Mouse (Mus musculus) lung, embryonic 15.5 days (tissue): Measurements from ENCODE around the gene Acat3. TPM values are rescaled to one million over a fixed set of nuclear protein-coding genes. Genes with fewer than 3 reads are reported as not detected.
"Not testable (repeated sequence)": the region's sequence is repeated elsewhere in the genome, so short reads cannot be mapped to it uniquely, and the experiment has no call there.

Experiments
- ATAC-seq: fragments of 200-750 bp; cut with Nextera tagmentation; 2 replicates; pipeline ENCODE4 v1.8.0; 2017; ENCODE audit warnings: moderate number of reproducible peaks, borderline replicate concordance; ENCODE audit not compliant: low FRiP score, low TSS enrichment; ENCODE audit errors: extremely low read depth
- H3K27ac ChIP-seq: fragments of 300-500 bp; sonication (generic); 2 replicates; pipeline ENCODE4 v1.5.1; 2015; ENCODE audit warnings: moderate library complexity, mild to moderate bottlenecking, inconsistent platforms
- H3K27me3 ChIP-seq: fragments of 300-500 bp; sonication (generic); 2 replicates; pipeline ENCODE4 v1.6.1; 2015; ENCODE audit warnings: inconsistent platforms
- H3K36me3 ChIP-seq: fragments of 300-500 bp; sonication (generic); 2 replicates; pipeline ENCODE4 v1.6.1; 2015; ENCODE audit warnings: inconsistent platforms
- H3K4me1 ChIP-seq: fragments of 300-500 bp; sonication (generic); 2 replicates; pipeline ENCODE4 v1.6.1; 2015; ENCODE audit warnings: inconsistent platforms
- H3K4me2 ChIP-seq: fragments of 300-500 bp; sonication (generic); 2 replicates; pipeline ENCODE4 v1.6.1; 2015; ENCODE audit warnings: inconsistent platforms, mild to moderate bottlenecking, moderate library complexity
- H3K4me3 ChIP-seq: fragments of 300-500 bp; sonication (generic); 2 replicates; pipeline ENCODE4 v1.5.1; 2015; ENCODE audit warnings: mild to moderate bottlenecking, inconsistent platforms
- H3K9ac ChIP-seq: fragments of 300-500 bp; sonication (generic); 2 replicates; pipeline ENCODE4 v1.6.1; 2015; ENCODE audit warnings: inconsistent platforms
- H3K9me3 ChIP-seq: fragments of 300-500 bp; sonication (generic); 2 replicates; pipeline ENCODE4 v1.6.1; 2016; ENCODE audit warnings: inconsistent platforms
- WGBS: fragments of 180-500 bp; shearing (Covaris S2); methylation state at CpG from one replicate; pipeline ENCODE4 v1.1.7; 2015; 5-methylcytosine and 5-hydroxymethylcytosine counted together
- polyA plus RNA-seq: library from polyadenylated mRNA; unstranded; fragments of >200 nt; fragmentation: Nextera tagmentation; extraction: Ambion mirVana; gene quantifications from 2 replicates; pipeline ENCODE4 v1.2.1, GENCODE M21; 2015

Gene Acat3
- polyA plus RNA-seq, 1 experiment from 2014 or later: 0.60 TPM

DNA sequence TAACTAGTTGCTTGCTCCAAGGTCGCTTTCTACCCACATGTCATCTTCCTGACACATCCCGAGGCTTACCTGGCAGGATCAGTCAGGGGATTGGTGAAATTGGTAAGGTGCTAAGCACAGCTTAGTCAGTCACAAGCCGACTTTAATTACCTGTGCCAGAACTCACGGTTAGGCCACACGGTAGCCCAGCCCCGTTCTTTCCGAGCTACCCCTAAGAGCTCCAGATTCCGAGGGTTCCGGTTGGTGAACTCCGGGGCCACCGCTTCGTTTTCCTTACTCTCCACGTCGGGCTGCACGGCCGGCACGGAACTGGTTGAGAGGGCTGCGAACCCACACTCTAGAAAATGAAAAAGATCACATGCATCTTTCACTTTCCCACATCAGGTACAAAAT is 24.9 kb downstream of the Acat3 start, which contains the start of gene Tcp1:
TSS of gene Tcp1 (plus strand) at position 214 of the 393 bp plus-strand sequence.
- Histone ChIP-seq H3K4me2 (peak within 1 kb of the TSS; percentile 71), H3K9ac (peak within 1 kb of the TSS; percentile 97), H3K9me3 (no peaks in the 10 kb centered on the region), H3K27me3 (no peaks in the 10 kb centered on the region), H3K4me3 (peak within 1 kb of the TSS; percentile 69), H3K4me1 (peaks cover 19% of the 10 kb centered on the region; the same call in 1 of the 2 replicates), H3K36me3 (peaks cover 58% of the 10 kb centered on the region), H3K27ac (peak within 1 kb of the TSS; percentile 89)
- under 1% methylated on average over 18 of the region's 18 CpGs for WGBS
- ATAC-seq: no peak

DNA sequence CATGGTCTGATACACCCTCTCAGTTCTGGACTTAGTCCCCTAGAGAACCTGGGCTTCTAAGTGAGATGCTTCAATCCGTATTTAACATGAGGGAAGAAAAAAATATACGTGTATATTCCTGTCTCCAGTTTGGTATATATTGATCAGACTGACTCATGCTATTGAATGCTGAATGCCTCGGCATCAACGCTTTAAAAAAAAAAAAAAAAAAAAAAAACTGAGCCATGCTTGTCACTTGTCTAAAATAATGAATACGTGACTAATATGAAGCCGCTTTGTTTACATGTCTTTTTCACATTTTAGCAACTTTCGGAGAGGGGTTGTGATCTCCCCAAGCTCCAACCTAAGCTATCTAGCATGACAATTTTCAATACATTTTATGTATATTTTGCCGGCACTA is 30.0 kb downstream of the Acat3 start:
- H3K27me3 ChIP-seq: no peaks in the 10 kb centered on the region
- no peak for ATAC-seq
- no peak overlapping the region for H3K4me3 ChIP-seq
- H3K4me2 ChIP-seq: no peak overlapping the region
- 82% methylated on average over 8 of the region's 8 CpGs for WGBS
- H3K27ac ChIP-seq: no peak overlapping the region
- no peak overlapping the region for H3K9ac ChIP-seq
- H3K36me3 ChIP-seq: peaks cover 37% of the 10 kb centered on the region
- peaks cover 11% of the 10 kb centered on the region; the same call in 1 of the 2 replicates for H3K4me1 ChIP-seq
- H3K9me3 ChIP-seq: no peaks in the 10 kb centered on the region

DNA sequence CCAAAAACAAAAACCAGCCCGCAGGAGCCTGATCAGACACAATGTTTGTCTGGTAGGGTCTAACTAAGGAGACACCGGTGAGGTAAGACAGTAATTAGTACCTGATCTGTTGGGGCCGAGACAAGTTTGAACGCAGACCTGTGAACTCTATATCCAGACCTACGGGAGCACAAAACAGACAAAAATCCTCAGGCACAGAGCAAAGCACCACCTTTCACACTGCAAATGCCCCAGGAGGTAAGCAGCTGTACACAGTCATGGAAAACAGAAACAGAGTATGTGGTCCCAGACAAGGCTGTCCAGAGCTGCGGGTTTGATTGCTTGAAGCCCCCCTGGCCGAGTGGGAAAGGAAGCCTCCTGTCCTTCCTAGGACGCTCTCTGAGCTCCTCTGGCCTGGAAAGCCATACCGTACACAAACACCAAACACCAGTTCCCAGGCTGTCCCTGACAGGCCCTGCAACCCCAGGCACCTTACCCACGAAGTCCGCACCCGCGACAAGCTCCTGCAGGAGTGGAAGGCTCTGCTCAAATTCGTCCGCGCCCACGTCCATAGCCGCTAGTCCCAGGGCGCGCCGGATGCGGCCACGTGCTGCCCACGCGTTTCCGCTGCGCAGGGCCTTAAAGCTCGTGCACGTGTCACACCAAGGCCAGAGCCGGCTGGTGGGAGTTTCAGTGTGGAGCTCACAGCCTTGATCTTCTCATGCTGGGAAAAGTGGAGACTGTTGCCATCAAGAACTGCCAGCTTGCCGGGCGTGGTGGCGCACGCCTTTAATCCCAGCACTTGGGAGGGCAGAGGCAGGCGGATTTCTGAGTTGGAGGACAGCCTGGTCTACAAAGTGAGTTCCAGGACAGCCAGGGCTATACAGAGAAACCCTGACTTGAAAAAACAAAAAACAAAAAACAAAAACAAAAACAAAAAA is 30.8 kb downstream of the Acat3 start, which contains the start of gene Pnldc1:
TSS of gene Pnldc1 (minus strand) at position 870 of the 920 bp plus-strand sequence.
- Histone ChIP-seq H3K27me3 (no peaks in the 10 kb centered on the region), H3K9me3 (no peaks in the 10 kb centered on the region), H3K4me2 (no peak within 1 kb of the TSS), H3K27ac (no peak within 1 kb of the TSS), H3K36me3 (peaks cover 37% of the 10 kb centered on the region), H3K9ac (no peak within 1 kb of the TSS), H3K4me3 (no peak within 1 kb of the TSS), H3K4me1 (0 out of 2 replicates have a peak, but pooled peaks cover 3% of the 10 kb centered on the region)
- ATAC-seq: no peak
- WGBS: 74% methylated on average over 35 of the region's 35 CpGs

DNA sequence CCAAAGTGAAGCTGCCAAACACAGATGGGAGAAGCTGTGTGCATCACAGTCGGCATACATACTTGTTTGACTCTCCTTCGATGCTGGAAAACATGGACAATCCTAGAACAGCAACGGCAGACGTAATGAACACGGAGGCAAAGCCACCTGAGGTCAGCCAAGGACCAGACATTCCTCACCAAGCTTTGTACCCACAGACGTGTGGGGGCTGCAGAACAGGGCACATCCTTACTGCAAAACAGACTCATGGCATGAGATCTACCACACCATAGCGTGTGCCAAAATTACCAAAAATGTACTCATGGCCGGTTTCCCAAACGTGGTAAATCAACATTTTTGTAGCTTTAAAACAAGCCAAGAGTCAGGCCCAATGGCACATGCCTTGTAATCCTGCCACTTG is 34.0 kb downstream of the Acat3 start:
- no peaks in the 10 kb centered on the region for H3K9me3 ChIP-seq
- ATAC-seq: no peak
- H3K27ac ChIP-seq: no peak overlapping the region
- no peak overlapping the region for H3K4me2 ChIP-seq
- H3K9ac ChIP-seq: no peak overlapping the region
- H3K4me3 ChIP-seq: no peak overlapping the region
- no peaks in the 10 kb centered on the region for H3K27me3 ChIP-seq
- 90% methylated on average over 9 of the region's 9 CpGs for WGBS
- peaks cover 12% of the 10 kb centered on the region for H3K36me3 ChIP-seq
- H3K4me1 ChIP-seq: peaks cover 3% of the 10 kb centered on the region; the same call in 1 of the 2 replicates

DNA sequence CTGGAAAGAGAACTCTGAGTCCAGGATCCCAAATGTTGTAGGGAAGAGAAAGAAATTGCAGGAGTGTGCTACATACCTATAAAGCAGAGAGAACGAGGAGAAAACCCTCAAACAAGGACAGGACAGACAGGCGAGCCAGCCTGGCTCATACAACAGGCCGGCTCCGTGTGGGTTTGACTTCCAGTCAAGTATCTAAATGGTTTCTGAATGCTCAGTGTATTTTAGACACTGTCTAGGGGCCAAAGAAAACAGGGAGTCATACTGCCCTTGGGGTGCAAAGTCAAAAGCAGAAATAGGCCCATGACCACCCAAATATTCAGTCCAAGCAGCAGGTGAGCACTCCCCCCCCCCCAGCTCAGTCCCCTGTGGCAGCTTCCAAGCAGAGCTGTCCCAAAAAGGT is 34.6 kb downstream of the Acat3 start:
- Histone ChIP-seq H3K36me3 (peaks cover 7% of the 10 kb centered on the region), H3K9me3 (no peaks in the 10 kb centered on the region), H3K4me2 (no peak overlapping the region), H3K27me3 (no peaks in the 10 kb centered on the region), H3K4me1 (peaks cover 3% of the 10 kb centered on the region; the same call in 1 of the 2 replicates), H3K9ac (no peak overlapping the region), H3K27ac (no peak overlapping the region), H3K4me3 (no peak overlapping the region)
- 84% methylated on average over 4 of the region's 4 CpGs for WGBS
- ATAC-seq: no peak

DNA sequence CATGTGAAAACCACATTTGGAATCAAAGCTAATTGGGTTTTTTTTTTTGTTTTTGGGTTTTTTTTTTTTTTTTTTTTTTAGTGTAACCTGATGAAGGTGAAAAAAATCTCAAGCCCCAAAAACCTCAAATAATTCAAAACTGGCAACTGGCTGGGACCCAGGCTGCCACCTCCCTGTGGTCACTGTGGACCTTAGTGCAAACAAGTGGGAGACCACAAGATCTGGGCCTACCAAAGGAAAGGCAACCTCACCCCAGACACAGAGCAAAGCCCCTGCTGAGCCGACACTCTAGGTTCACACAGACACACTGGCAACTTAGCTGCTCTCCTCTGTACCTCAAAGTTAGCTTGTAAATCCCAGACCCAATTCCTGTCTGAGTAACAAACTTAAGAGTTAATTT is 36.1 kb downstream of the Acat3 start:
- H3K9ac ChIP-seq: no peak overlapping the region
- H3K36me3 ChIP-seq: peaks cover 4% of the 10 kb centered on the region; the same call in 1 of the 2 replicates
- peaks cover 3% of the 10 kb centered on the region; the same call in 1 of the 2 replicates for H3K4me1 ChIP-seq
- no peaks in the 10 kb centered on the region for H3K27me3 ChIP-seq
- ATAC-seq: no peak
- H3K9me3 ChIP-seq: no peaks in the 10 kb centered on the region
- H3K27ac ChIP-seq: no peak overlapping the region
- H3K4me3 ChIP-seq: no peak overlapping the region
- H3K4me2 ChIP-seq: no peak overlapping the region
- 86% methylated on average over 1 of the region's 1 CpGs for WGBS

DNA sequence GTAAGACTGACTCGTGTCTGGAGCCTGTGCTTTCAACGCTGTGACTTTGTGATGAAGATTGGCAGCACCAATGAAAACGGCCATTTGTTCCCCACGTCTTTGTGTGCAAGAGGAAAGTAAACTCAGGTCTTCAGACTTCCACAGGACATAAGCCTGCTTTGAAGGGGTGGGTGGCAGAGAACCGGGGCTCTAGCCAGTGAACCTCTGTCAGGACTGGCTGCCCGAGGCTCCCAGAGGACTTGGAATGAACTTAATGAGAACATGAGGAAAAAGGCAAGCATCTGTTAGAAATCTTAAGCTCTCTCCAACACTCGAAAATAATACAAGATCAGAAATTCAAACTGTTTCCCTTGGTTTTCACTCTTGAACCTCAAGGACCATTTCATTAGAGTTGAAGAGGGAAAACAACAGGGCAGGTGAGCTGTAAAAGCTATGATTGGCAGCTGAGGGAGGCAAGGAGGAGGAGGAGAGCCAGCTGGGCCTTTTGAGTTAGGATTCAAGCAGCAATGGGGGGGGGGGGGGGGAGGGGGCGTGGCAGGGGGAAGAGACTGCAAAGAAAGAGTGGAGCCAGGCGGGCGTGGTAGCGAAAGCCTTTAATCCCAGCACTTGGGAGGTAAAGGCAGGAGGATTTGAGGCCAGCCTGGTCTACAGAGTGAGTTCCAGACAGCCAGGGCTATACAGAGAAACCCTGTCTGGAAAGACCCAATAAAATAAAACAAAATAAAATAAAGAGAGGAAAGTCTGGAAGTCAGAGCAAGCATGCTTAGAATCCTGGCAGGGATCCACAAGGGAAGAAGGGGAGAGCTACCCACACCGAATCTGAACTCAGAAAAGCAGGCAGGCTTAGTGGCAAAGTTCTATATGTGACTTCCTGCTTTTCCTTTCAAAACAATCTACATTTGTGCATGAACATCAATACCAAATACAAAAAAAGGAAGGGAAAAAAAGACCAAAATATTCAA is 36.7 kb downstream of the Acat3 start:
- H3K36me3 ChIP-seq: peaks cover 4% of the 10 kb centered on the region; the same call in 1 of the 2 replicates
- 50% methylated on average over 11 of the region's 12 CpGs for WGBS
- no peak overlapping the region for H3K9ac ChIP-seq
- H3K27me3 ChIP-seq: no peaks in the 10 kb centered on the region
- peaks cover 3% of the 10 kb centered on the region; the same call in 1 of the 2 replicates for H3K4me1 ChIP-seq
- no peak overlapping the region for H3K4me3 ChIP-seq
- 0 out of 2 replicates have a peak, but pooled peaks have one; percentile 60 for ATAC-seq
- peak overlapping the region; percentile 60 for H3K27ac ChIP-seq
- no peak overlapping the region for H3K4me2 ChIP-seq
- no peaks in the 10 kb centered on the region for H3K9me3 ChIP-seq

DNA sequence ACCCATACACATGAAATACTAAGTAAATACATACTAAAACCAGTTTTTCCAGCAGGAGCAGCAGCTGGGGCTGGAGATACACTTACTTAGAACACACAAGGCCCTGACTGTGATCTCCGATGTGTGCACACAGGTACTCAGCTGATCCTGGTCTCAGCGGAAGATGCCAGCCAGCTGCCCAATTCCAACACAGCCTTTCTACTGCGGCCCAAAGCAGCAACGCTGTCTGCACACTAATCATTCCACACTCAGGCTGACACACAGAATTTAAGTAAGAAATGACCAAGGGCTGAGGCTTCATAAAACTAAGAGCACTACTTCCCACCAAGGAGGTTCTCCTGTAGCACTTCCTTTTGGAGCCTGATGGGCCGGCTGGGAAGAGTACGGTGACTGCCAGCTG is 38.1 kb downstream of the Acat3 start:
- no peaks in the 10 kb centered on the region for H3K27me3 ChIP-seq
- H3K4me2 ChIP-seq: no peak overlapping the region
- H3K9me3 ChIP-seq: no peaks in the 10 kb centered on the region
- H3K27ac ChIP-seq: no peak overlapping the region
- no peak for ATAC-seq
- H3K4me3 ChIP-seq: no peak overlapping the region
- H3K9ac ChIP-seq: no peak overlapping the region
- H3K4me1 ChIP-seq: peaks cover 3% of the 10 kb centered on the region; the same call in 1 of the 2 replicates
- 82% methylated on average over 6 of the region's 6 CpGs for WGBS
- H3K36me3 ChIP-seq: peaks cover 4% of the 10 kb centered on the region; the same call in 1 of the 2 replicates

DNA sequence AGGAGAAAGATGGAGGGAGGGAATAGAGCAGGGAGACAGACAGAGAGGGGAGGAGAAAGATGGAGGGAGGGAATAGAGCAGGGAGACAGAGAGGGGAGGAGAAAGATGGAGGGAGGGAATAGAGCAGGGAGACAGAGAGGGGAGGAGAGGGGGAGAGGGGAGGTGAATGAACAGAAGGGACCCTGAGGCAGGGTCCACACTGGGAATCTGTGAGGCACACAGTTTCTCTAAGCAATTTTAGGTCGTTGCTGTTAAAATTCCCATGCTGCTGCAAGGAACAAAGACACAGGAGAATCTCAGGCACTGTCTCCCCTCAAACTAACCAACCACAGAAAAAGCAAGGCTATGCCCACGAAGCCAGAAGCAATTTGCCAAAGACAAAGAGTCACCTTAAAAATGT is 41.8 kb downstream of the Acat3 start:
- not testable (repeated sequence) for H3K9ac ChIP-seq, H3K36me3 ChIP-seq, H3K4me1 ChIP-seq, H3K27ac ChIP-seq, H3K27me3 ChIP-seq, H3K9me3 ChIP-seq, ATAC-seq, H3K4me3 ChIP-seq, H3K4me2 ChIP-seq
- 34% methylated on average over 2 of the region's 2 CpGs for WGBS

DNA sequence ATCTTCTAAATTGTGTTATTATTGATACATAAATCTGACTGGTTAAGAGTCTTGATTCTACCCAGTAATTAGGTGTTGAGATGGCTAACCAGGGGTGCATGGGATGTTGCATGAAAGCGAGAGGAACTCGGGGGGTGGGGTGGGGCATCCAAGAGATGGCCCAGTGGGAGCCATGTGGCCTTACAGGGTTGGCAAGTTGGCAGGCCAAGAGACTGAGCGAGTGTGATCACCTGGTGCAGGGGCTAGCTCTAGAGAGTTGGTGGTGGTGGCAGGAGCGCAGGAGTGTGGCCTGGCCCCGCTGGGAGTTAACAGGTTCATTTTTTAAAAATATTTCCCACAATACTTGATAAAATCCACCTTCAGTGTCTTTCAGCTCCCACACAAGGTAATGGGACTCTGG is 42.7 kb downstream of the Acat3 start:
- no peak overlapping the region for H3K9ac ChIP-seq
- H3K4me2 ChIP-seq: no peak overlapping the region
- no peaks in the 10 kb centered on the region for H3K4me1 ChIP-seq
- no peak overlapping the region for H3K4me3 ChIP-seq
- ATAC-seq: no peak
- no peaks in the 10 kb centered on the region for H3K27me3 ChIP-seq
- no peaks in the 10 kb centered on the region for H3K9me3 ChIP-seq
- peaks cover 4% of the 10 kb centered on the region; the same call in 1 of the 2 replicates for H3K36me3 ChIP-seq
- no peak overlapping the region for H3K27ac ChIP-seq
- WGBS: 80% methylated on average over 5 of the region's 5 CpGs

DNA sequence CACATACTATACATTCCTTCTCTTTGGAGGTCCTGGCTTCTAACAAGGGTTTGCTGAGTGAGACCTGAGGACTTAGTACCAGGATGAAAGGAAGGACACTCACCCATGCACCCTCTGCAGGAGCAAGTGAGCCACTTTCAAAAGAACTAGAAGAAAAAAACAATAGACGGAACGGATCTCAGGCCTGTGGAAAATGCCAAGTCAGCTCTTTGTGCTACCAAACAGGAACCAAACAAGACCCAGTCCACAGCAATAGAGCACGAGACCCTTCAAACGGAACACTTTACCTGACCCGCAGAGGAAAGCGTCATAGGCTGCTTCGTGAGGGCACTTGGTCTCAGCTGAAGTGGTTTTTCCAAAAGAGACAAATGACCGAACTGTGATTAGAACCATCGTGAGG is 48.4 kb downstream of the Acat3 start:
- no peaks in the 10 kb centered on the region for H3K9me3 ChIP-seq
- H3K4me3 ChIP-seq: no peak overlapping the region
- no peak for ATAC-seq
- WGBS: 85% methylated on average over 9 of the region's 9 CpGs
- no peaks in the 10 kb centered on the region for H3K36me3 ChIP-seq
- no peaks in the 10 kb centered on the region for H3K27me3 ChIP-seq
- H3K9ac ChIP-seq: no peak overlapping the region
- no peak overlapping the region for H3K27ac ChIP-seq
- no peak overlapping the region for H3K4me2 ChIP-seq
- H3K4me1 ChIP-seq: peaks cover 8% of the 10 kb centered on the region
